Mouse (Mus musculus): ENCODE data around the gene Kcna5. TPM values are rescaled to one million over a fixed set of nuclear protein-coding genes. Genes with fewer than 3 reads are reported as not detected.
A peak's percentile ranks its signal among the peaks of the same experiment; 100 is the strongest.

The Kcna5 gene
- polyA plus RNA-seq, 1 experiment from 2014 or later: 3.7 TPM

DNA sequence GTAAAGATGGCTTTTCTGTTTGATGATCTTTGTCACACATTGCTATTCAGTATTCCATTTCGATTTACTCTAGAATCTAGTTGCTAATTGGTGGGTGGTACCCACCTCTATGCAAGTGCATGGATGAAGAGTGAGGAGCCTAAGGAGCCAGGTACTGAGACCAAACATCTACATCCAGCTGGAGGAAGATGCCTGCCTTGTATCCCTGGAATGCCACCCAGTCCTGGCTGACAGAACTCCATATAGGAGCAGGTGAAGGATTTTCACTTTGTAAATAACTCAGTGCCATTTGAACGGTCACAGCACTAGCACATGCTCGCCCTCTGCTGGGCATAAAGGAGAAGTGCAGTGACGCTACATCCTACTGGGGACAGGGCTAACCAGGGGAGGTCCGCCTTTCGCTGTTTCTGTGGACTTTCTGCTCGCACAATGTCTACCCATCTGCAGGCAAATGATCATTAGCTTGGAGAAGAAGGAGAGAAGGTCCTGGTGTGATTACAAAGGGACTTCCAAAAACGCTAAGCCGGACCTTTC, 16.7 kb upstream of the Kcna5 start:
- Histone ChIP-seq H3K4me2 (ENCODE audit: low read length) (no peak overlapping the region), H3K4me3 (ENCODE audit: low read length) (no peak overlapping the region), H3K27me3 (replicated peaks; ENCODE audit: control insufficient read depth, insufficient read depth, low read length) (peaks cover 3% of the 10 kb centered on the region; the same call in 1 of the 2 replicates), H3K4me1 (ENCODE audit: control insufficient read depth, insufficient read depth, low read depth, low read length) (peaks cover 2% of the 10 kb centered on the region; the same call in 1 of the 2 replicates), H3K27ac (ENCODE audit: low read depth, low read length) (no peak overlapping the region), H3K9ac (ENCODE audit: low read depth, low read length) (no peak overlapping the region), H3K9me3 (ENCODE audit: control insufficient read depth, low read length) (no peaks in the 10 kb centered on the region), H3K36me3 (ENCODE audit: control insufficient read depth, insufficient read depth, low read length) (no peaks in the 10 kb centered on the region)
- peak; percentile 82 for ATAC-seq
- 21% methylated on average over 9 of the region's 9 CpGs for WGBS

DNA sequence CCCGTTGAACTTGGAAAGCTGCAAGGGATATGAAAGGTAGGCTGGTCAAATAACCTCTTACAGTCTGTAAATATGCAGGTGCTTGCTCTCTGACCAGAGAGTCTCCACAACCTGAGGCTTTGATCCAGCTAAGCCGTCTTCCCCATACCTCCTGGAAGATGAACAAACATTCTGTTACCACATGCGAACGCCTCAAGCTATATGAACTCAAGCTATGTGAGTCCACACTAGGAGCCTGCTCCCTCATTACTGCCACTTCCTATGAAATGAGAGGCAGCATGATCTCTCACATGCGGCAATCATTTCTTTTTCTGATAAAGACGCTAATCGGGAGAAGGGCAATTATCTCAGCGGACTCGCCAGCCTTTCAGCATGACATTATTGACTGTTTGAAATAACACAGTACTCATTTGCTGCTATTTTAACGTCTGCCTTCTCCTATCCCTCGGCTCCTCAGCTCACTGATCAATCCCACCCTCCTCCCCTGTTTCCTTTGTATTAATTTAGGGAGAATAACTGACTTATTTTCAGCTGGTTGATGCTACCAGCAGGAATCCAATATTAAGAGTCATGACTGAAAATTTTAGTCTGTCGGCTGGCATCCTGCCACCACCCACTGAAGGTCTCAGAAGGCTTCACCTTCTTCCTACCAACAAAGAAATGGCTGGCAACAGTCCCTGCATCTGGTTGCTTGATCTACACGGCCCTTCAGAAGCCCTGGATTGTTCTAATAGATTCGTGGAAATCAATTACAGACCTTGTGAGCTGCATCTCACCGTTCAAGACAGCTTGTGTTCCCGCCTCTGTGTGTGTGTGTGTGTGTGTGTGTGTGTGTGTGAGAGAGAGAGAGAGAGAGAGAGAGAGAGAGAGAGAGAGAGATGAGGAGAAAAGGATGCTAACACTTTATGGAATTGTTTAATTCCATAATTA, 9.2 kb upstream of the Kcna5 start:
- Histone ChIP-seq H3K27ac (ENCODE audit: low read depth, low read length) (no peak overlapping the region), H3K4me3 (ENCODE audit: low read length) (no peak overlapping the region), H3K9me3 (ENCODE audit: control insufficient read depth, low read length) (no peaks in the 10 kb centered on the region), H3K4me2 (ENCODE audit: low read length) (no peak overlapping the region), H3K4me1 (ENCODE audit: control insufficient read depth, insufficient read depth, low read depth, low read length) (peaks cover 3% of the 10 kb centered on the region; the same call in 1 of the 2 replicates), H3K36me3 (ENCODE audit: control insufficient read depth, insufficient read depth, low read length) (no peaks in the 10 kb centered on the region), H3K9ac (ENCODE audit: low read depth, low read length) (no peak overlapping the region), H3K27me3 (replicated peaks; ENCODE audit: control insufficient read depth, insufficient read depth, low read length) (no peaks in the 10 kb centered on the region)
- WGBS: 55% methylated on average over 16 of the region's 16 CpGs
- ATAC-seq: 0 out of 2 replicates have a peak, but pooled peaks have one; percentile 41

DNA sequence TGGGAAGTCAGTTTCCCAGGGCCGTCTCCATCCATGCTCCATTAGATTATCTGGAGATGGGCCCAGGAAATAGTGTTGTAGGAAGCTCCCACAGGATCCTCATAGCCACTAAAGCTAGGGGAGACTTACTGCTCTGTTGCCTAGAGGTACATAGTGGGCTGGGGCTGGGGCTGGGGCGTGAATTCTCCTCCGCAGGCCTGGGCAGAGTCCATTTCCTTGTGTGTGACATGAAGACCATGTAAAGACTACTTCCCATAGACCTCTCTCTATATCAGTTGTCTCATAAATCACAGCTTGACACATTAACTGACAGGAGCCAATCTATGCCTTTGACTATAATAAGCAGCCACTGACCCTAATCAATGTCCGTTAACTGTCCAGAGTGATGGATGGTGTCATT, 7.5 kb upstream of the Kcna5 start:
- Histone ChIP-seq H3K4me2 (ENCODE audit: low read length) (no peak overlapping the region), H3K27me3 (replicated peaks; ENCODE audit: control insufficient read depth, insufficient read depth, low read length) (no peaks in the 10 kb centered on the region), H3K9me3 (ENCODE audit: control insufficient read depth, low read length) (no peaks in the 10 kb centered on the region), H3K36me3 (ENCODE audit: control insufficient read depth, insufficient read depth, low read length) (no peaks in the 10 kb centered on the region), H3K4me3 (ENCODE audit: low read length) (no peak overlapping the region), H3K9ac (ENCODE audit: low read depth, low read length) (no peak overlapping the region), H3K27ac (ENCODE audit: low read depth, low read length) (no peak overlapping the region), H3K4me1 (ENCODE audit: control insufficient read depth, insufficient read depth, low read depth, low read length) (peaks cover 3% of the 10 kb centered on the region; the same call in 1 of the 2 replicates)
- no peak for ATAC-seq
- 76% methylated on average over 4 of the region's 4 CpGs for WGBS

DNA sequence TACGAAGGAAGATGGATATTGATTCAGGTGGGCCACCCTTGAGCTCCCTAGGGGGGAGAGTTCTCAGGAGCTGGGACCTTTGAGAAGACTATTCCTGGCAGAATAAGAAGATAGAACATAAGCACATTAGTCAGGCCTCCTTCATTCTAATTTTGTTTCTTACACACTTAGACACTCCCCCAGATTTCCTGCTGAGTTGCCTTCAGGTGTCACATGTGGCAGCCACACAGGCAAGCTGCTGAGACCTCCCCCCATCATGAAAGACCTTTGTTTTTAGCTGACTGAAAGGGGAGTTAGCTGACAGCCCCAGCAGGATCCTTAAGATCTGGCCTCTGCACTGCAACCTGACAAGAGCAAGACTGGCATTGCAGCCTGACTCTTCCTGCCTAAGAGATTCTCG, 2.3 kb upstream of the Kcna5 start:
- Histone ChIP-seq H3K4me2 (ENCODE audit: low read length) (no peak overlapping the region), H3K9me3 (ENCODE audit: control insufficient read depth, low read length) (no peaks in the 10 kb centered on the region), H3K9ac (ENCODE audit: low read depth, low read length) (no peak overlapping the region), H3K27me3 (replicated peaks; ENCODE audit: control insufficient read depth, insufficient read depth, low read length) (peaks cover 12% of the 10 kb centered on the region), H3K36me3 (ENCODE audit: control insufficient read depth, insufficient read depth, low read length) (no peaks in the 10 kb centered on the region), H3K4me3 (ENCODE audit: low read length) (no peak overlapping the region), H3K27ac (ENCODE audit: low read depth, low read length) (no peak overlapping the region), H3K4me1 (ENCODE audit: control insufficient read depth, insufficient read depth, low read depth, low read length) (peaks cover 14% of the 10 kb centered on the region)
- WGBS: 41% methylated on average over 2 of the region's 2 CpGs
- ATAC-seq: no peak

DNA sequence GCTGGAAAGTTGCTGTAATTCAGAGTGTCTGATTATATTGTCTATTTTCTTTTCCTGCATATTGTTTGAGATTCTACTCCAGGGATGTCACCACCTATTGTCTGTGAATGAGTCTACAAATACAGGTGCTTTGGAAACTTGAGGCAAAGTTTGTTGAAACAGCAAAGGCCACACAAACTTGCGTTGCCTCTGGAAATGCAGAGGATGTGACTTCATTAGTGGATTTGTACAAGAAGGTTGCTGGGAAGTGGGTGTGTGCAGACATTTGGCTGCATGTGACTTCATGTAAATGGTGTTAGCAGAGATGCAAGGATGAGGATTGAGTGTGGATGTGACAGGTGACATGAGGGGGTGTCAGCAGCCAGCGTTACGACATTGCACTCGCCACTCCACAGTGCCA, 1.7 kb upstream of the Kcna5 start:
- no peaks in the 10 kb centered on the region for H3K9me3 ChIP-seq (ENCODE audit: control insufficient read depth, low read length)
- H3K4me3 ChIP-seq (ENCODE audit: low read length): no peak overlapping the region
- H3K9ac ChIP-seq (ENCODE audit: low read depth, low read length): no peak overlapping the region
- H3K27ac ChIP-seq (ENCODE audit: low read depth, low read length): no peak overlapping the region
- H3K27me3 ChIP-seq (replicated peaks; ENCODE audit: control insufficient read depth, insufficient read depth, low read length): peaks cover 12% of the 10 kb centered on the region
- ATAC-seq: no peak
- no peaks in the 10 kb centered on the region for H3K36me3 ChIP-seq (ENCODE audit: control insufficient read depth, insufficient read depth, low read length)
- WGBS: 78% methylated on average over 4 of the region's 4 CpGs
- H3K4me2 ChIP-seq (ENCODE audit: low read length): no peak overlapping the region
- peaks cover 14% of the 10 kb centered on the region for H3K4me1 ChIP-seq (ENCODE audit: control insufficient read depth, insufficient read depth, low read depth, low read length)

DNA sequence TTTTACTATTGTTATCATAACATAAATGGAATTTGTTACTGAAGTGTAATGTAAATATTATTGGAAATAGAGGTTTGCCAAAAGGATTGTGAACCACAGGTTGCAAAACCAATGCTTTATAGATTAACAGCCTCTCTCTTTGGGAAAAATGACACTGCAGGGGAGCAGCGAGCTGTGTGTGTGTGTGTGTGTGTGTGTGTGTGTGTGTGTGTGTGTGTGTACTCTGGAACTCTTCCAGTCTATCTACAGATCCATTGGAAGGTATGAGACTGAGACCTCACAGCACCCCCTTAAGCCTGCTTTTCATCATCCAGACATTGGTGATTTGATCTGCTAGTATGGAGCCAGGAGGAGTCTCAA, 679 bp upstream of the Kcna5 start:
- Histone ChIP-seq H3K4me1 (ENCODE audit: control insufficient read depth, insufficient read depth, low read depth, low read length) (peaks cover 14% of the 10 kb centered on the region), H3K4me2 (ENCODE audit: low read length) (no peak overlapping the region), H3K9me3 (ENCODE audit: control insufficient read depth, low read length) (no peaks in the 10 kb centered on the region), H3K27ac (ENCODE audit: low read depth, low read length) (no peak overlapping the region), H3K36me3 (ENCODE audit: control insufficient read depth, insufficient read depth, low read length) (no peaks in the 10 kb centered on the region), H3K9ac (ENCODE audit: low read depth, low read length) (no peak overlapping the region), H3K4me3 (ENCODE audit: low read length) (no peak overlapping the region), H3K27me3 (replicated peaks; ENCODE audit: control insufficient read depth, insufficient read depth, low read length) (peaks cover 12% of the 10 kb centered on the region)
- ATAC-seq: no peak
- 7% methylated on average over 1 of the region's 1 CpGs for WGBS

DNA sequence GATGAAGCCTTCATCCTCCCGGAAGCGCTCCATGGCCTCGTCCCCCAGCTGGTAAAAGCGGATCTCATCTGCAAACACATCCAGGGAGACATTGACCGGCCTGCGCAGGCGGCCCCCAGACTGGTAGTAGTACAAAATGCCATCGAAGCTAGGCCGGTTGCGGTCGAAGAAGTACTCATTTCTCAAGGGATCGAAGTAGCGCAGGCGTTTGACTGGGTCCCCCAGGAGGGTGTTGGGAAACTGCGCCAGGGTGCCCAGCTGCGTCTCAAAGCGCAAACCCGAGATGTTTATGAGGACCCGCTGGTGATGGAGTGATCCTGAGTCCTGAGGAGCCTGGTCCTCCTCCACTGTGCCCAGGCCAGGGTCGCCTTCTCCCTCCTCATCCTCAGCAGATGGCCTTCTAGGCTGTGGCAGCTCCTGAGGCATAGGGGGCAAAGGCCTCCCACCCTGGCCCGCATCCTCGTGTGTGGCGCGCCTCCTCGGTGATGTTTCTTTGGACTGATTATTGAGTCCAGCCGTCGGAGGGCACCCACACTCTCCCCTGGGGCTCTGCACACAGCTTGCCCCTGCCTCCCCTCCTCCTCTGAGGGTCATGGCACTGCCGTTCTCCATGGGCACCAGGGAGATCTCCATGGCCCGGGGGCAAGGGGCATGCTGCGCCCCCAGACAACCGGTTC, 543 bp downstream of the Kcna5 start:
- Histone ChIP-seq H3K27me3 (replicated peaks; ENCODE audit: control insufficient read depth, insufficient read depth, low read length) (peaks cover 12% of the 10 kb centered on the region), H3K9ac (ENCODE audit: low read depth, low read length) (peak overlapping the region; percentile 52), H3K4me2 (ENCODE audit: low read length) (peak overlapping the region; percentile 59), H3K27ac (ENCODE audit: low read depth, low read length) (no peak overlapping the region; the same call in 1 of the 2 replicates), H3K4me1 (ENCODE audit: control insufficient read depth, insufficient read depth, low read depth, low read length) (peaks cover 14% of the 10 kb centered on the region), H3K36me3 (ENCODE audit: control insufficient read depth, insufficient read depth, low read length) (no peaks in the 10 kb centered on the region), H3K9me3 (ENCODE audit: control insufficient read depth, low read length) (no peaks in the 10 kb centered on the region), H3K4me3 (ENCODE audit: low read length) (peak overlapping the region; percentile 31)
- WGBS: 11% methylated on average over 31 of the region's 31 CpGs
- peak; percentile 35; the same call in 1 of the 2 replicates for ATAC-seq

DNA sequence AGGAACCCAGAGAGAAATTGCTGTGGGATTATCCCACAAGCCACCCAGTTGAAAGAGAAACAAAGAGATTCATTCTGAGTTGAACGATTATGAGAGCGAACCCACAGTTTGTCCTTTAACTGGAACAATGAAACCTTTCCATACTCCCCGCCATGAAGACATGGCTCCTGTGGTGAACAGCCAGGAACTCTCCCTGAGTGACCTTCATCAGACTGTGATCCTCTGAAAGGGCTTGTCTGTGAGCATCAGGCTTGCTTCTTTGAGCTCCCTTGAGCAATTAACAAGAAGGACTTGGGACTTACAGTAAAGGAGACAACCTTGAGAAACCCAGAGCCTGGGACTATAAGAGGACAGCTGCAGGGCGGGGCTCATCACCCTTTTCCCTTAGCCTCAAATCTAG, 3.9 kb downstream of the Kcna5 start:
- Histone ChIP-seq H3K27me3 (replicated peaks; ENCODE audit: control insufficient read depth, insufficient read depth, low read length) (peaks cover 12% of the 10 kb centered on the region), H3K9ac (ENCODE audit: low read depth, low read length) (no peak overlapping the region), H3K9me3 (ENCODE audit: control insufficient read depth, low read length) (no peaks in the 10 kb centered on the region), H3K27ac (ENCODE audit: low read depth, low read length) (no peak overlapping the region), H3K4me1 (ENCODE audit: control insufficient read depth, insufficient read depth, low read depth, low read length) (peaks cover 14% of the 10 kb centered on the region), H3K4me3 (ENCODE audit: low read length) (no peak overlapping the region), H3K36me3 (ENCODE audit: control insufficient read depth, insufficient read depth, low read length) (no peaks in the 10 kb centered on the region), H3K4me2 (ENCODE audit: low read length) (no peak overlapping the region)
- ATAC-seq: no peak
- 65% methylated on average over 4 of the region's 4 CpGs for WGBS

DNA sequence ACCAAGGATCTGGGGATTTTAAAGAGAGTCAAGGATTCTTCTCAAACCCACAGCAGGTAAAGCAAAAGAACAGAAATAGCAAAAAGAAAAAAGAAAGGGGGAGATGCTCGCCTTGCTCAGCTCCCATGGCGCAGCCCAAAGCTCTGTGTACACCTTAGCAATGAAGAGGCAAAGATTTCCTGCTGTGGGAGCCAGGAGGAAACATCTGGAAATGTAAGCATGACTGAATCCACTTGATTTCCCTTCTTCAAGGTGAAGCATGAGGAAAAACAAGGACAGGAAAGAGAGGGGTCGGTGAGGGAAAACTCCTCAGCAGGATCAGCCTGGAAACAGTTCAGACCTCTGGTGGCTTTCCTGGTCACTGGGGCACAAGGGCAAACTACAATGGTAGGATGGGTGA, 5.2 kb downstream of the Kcna5 start:
- H3K4me2 ChIP-seq (ENCODE audit: low read length): no peak overlapping the region
- no peak for ATAC-seq

More for the DNA sequence above, 5.2 kb downstream of the Kcna5 start:
- Histone ChIP-seq H3K27me3 (replicated peaks; ENCODE audit: control insufficient read depth, insufficient read depth, low read length) (peaks cover 12% of the 10 kb centered on the region), H3K9ac (ENCODE audit: low read depth, low read length) (no peak overlapping the region), H3K9me3 (ENCODE audit: control insufficient read depth, low read length) (no peaks in the 10 kb centered on the region), H3K27ac (ENCODE audit: low read depth, low read length) (no peak overlapping the region), H3K36me3 (ENCODE audit: control insufficient read depth, insufficient read depth, low read length) (no peaks in the 10 kb centered on the region), H3K4me3 (ENCODE audit: low read length) (no peak overlapping the region), H3K4me1 (ENCODE audit: control insufficient read depth, insufficient read depth, low read depth, low read length) (peaks cover 9% of the 10 kb centered on the region)
- WGBS: 91% methylated on average over 3 of the region's 3 CpGs
